Mouse (Mus musculus): Measurements from ENCODE around the gene Rab34.

- TF ChIP-seq POLR2AphosphoS5 (IDR thresholded peaks at IDR 0.05; ENCODE audit: insufficient replicate concordance, low read depth, low read length) = no peak
- TF ChIP-seq CTCF (IDR thresholded peaks at IDR 0.05; ENCODE audit: low read depth, low read length) = no peak
Measured at GRCm38 (mm10) chr11:78193113-78193512, 4.9 kb downstream of the Rab34 start, which contains the start of gene Proca1.

Measured in G1E (cell line).